Mouse (Mus musculus) ES-E14 (cell line): ENCODE measurements around the gene Foxn3.

Experiments used
- CHD2 ChIP-seq: IDR thresholded peaks from 2 replicates; pipeline ENCODE4 v1.6.1; 2014; ENCODE audit warnings: mild to moderate bottlenecking, low read depth, low read length, inconsistent platforms
- MAFK ChIP-seq: IDR thresholded peaks from 2 replicates; pipeline ENCODE4 v1.6.1; 2014; ENCODE audit warnings: mild to moderate bottlenecking, low read depth, low read length, inconsistent platforms; ENCODE audit not compliant: insufficient read depth
- ZC3H11A ChIP-seq: IDR thresholded peaks from 2 replicates; pipeline ENCODE4 v1.6.1; 2012; ENCODE audit warnings: low read depth, mild to moderate bottlenecking, inconsistent platforms, low read length, borderline replicate concordance
- ZNF384 ChIP-seq: IDR thresholded peaks from 2 replicates; pipeline ENCODE4 v1.6.1; 2012; ENCODE audit warnings: low read depth, low read length, inconsistent platforms

DNA sequence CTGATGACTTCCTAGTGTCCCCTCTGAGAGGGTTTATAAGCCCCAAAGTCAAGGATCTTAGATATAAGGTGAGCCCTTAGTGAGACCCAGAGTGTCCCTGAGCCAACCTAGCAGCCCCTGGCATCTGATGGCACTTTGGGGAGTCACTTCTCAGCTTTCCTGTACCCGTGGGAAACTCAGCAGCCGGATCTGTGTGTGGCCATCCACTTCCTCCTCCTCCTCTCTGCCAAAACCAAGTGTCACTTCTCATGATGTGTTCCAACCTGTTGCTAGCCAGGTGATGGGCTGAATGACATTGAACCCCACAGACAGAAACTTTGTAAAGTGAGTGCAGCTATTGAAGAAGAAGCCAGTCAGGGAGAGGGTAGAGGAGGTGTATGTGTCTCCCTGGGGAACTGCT lies 2.2 kb upstream of the Foxn3 start:
- TF ChIP-seq ZC3H11A (no peak), ZNF384 (no peak), MAFK (no peak), CHD2 (no peak)
